Mouse (Mus musculus) c-Kit-negative CD71-positive TER-119-positive erythroid progenitor cells, embryonic 14.5 days (primary cell): ENCODE results near the gene Tmem141.

Experiments used
- DNase-seq: peaks from one replicate; pipeline ENCODE4 v3.0.0-alpha.2; 2013; ENCODE audit warnings: low read depth, low spot score

Gene Tmem141

GRCm38 (mm10) chr2:25577951-25578795 lies 43.6 kb downstream of the Tmem141 start:
- DNase-seq = no peak

GRCm38 (mm10) chr2:25576965-25577891 lies 44.6 kb downstream of the Tmem141 start:
- DNase-seq = no peak

GRCm38 (mm10) chr2:25576028-25576850 lies 45.6 kb downstream of the Tmem141 start:
- DNase-seq = no peak

- no peak for DNase-seq
Measured at GRCm38 (mm10) chr2:25575432-25576027, 46.3 kb downstream of the Tmem141 start.

GRCm38 (mm10) chr2:25574579-25575431 lies 47.0 kb downstream of the Tmem141 start, which contains the start of the genes Mamdc4 and Phpt1:
Mamdc4 (minus strand) TSS chr2:25574845.
Phpt1 (minus strand) TSS chr2:25575224.
- DNase-seq = peak; percentile 84

- DNase-seq = no peak
Measured at GRCm38 (mm10) chr2:25574136-25574535, 47.7 kb downstream of the Tmem141 start.

- no peak for DNase-seq
Measured at GRCm38 (mm10) chr2:25573068-25573467, 48.7 kb downstream of the Tmem141 start.

GRCm38 (mm10) chr2:25571221-25571620 lies 50.6 kb downstream of the Tmem141 start:
- DNase-seq = no peak
